Mouse (Mus musculus) right cerebral cortex, adult 18-20 months (tissue): ENCODE data around the gene Faap20.

Source experiments
- DNase-seq: peaks from one replicate; pipeline ENCODE4 v3.0.0; 2022; ENCODE audit warnings: mixed read lengths

Faap20 gene

GRCm38 (mm10) chr4:155250361-155251117 is 937 bp downstream of the Faap20 start:
- no peak for DNase-seq

GRCm38 (mm10) chr4:155251147-155251546 is 1.5 kb downstream of the Faap20 start:
- no peak for DNase-seq

GRCm38 (mm10) chr4:155252253-155252652 is 2.7 kb downstream of the Faap20 start:
- DNase-seq = no peak

- no peak for DNase-seq
Observed at GRCm38 (mm10) chr4:155264521-155265321, 15.1 kb downstream of the Faap20 start.

GRCm38 (mm10) chr4:155267047-155267543 is 17.5 kb downstream of the Faap20 start:
- no peak for DNase-seq

- no peak for DNase-seq
Observed at GRCm38 (mm10) chr4:155267639-155268175, 18.1 kb downstream of the Faap20 start.

- DNase-seq = peak; percentile 50
Observed at GRCm38 (mm10) chr4:155268382-155268781, 18.8 kb downstream of the Faap20 start.

GRCm38 (mm10) chr4:155274451-155274850 is 24.8 kb downstream of the Faap20 start:
- no peak for DNase-seq

- DNase-seq = no peak
Observed at GRCm38 (mm10) chr4:155274851-155275250, 25.2 kb downstream of the Faap20 start.

- DNase-seq = no peak
Observed at GRCm38 (mm10) chr4:155277963-155278362, 28.4 kb downstream of the Faap20 start.

- no peak for DNase-seq
Observed at GRCm38 (mm10) chr4:155279054-155279453, 29.5 kb downstream of the Faap20 start.

GRCm38 (mm10) chr4:155279926-155280767 is 30.5 kb downstream of the Faap20 start:
- peak; percentile 69 for DNase-seq

GRCm38 (mm10) chr4:155280768-155281121 is 31.1 kb downstream of the Faap20 start:
- no peak for DNase-seq

- no peak for DNase-seq
Observed at GRCm38 (mm10) chr4:155281227-155281626, 31.6 kb downstream of the Faap20 start.

GRCm38 (mm10) chr4:155281652-155282051 is 32.0 kb downstream of the Faap20 start:
- peak; percentile 71 for DNase-seq

- DNase-seq = no peak
Observed at GRCm38 (mm10) chr4:155282231-155282630, 32.6 kb downstream of the Faap20 start.

- DNase-seq = no peak
Observed at GRCm38 (mm10) chr4:155283001-155283503, 33.5 kb downstream of the Faap20 start.

GRCm38 (mm10) chr4:155283585-155283984 is 34.0 kb downstream of the Faap20 start:
- DNase-seq = no peak

GRCm38 (mm10) chr4:155284521-155285379 is 35.1 kb downstream of the Faap20 start:
- no peak for DNase-seq

- DNase-seq = no peak
Observed at GRCm38 (mm10) chr4:155286090-155286489, 36.5 kb downstream of the Faap20 start.

- no peak for DNase-seq
Observed at GRCm38 (mm10) chr4:155287713-155288112, 38.1 kb downstream of the Faap20 start.
